Mouse (Mus musculus): ENCODE results near the gene Neurl1a.

DNA sequence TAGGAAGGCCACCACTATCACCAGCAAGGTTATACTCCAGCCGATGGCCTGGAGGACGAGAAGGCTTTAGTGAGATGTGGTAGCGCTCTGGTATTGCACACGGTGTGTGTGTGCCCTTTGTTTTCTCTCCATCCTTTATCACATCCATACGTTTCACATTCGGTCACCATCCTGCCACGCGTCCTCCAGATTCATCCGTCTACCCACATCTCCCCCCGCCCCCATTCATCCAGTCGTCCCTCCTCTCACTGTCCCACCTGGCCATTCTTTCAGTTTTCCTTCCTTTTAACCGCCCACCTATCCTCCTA lies 26.6 kb upstream of the Neurl1a start:
- TF ChIP-seq CTCF (IDR thresholded peaks at IDR 0.05) (no peak), EP300 (IDR thresholded peaks at IDR 0.05) (no peak)

All from lung, postnatal 0 days (tissue).